Mouse (Mus musculus) ES-Bruce4 (cell line): ENCODE measurements around the gene Egfem1. TPM values are rescaled to one million over a fixed set of nuclear protein-coding genes. Genes with fewer than 3 reads are reported as not detected.

ENCODE experiments used
- H3K27ac ChIP-seq: 2 replicates; pipeline ENCODE4 v1.5.1; 2012; ENCODE audit warnings: low read length, inconsistent platforms; ENCODE audit not compliant: insufficient read depth
- H3K27me3 ChIP-seq: 2 replicates; pipeline ENCODE4 v1.6.1; 2012; ENCODE audit warnings: mild to moderate bottlenecking, low read length, inconsistent platforms; ENCODE audit not compliant: control insufficient read depth, poor library complexity, insufficient read depth, severe bottlenecking
- H3K36me3 ChIP-seq: 2 replicates; pipeline ENCODE4 v1.6.1; 2012; ENCODE audit warnings: inconsistent platforms, mild to moderate bottlenecking, low read length, moderate library complexity; ENCODE audit not compliant: control insufficient read depth, poor library complexity, insufficient read depth, severe bottlenecking
- H3K4me1 ChIP-seq: one replicate; pipeline ENCODE4 v1.8.1; 2011; ENCODE audit warnings: low read length; ENCODE audit not compliant: control insufficient read depth, insufficient read depth
- H3K4me3 ChIP-seq: 2 replicates; pipeline ENCODE4 v1.5.1; 2011; ENCODE audit warnings: low read depth, mild to moderate bottlenecking, low read length
- H3K9ac ChIP-seq: 2 replicates; pipeline ENCODE4 v1.6.1; 2012; ENCODE audit warnings: low read depth, mild to moderate bottlenecking, inconsistent platforms; ENCODE audit not compliant: poor library complexity, severe bottlenecking
- H3K9me3 ChIP-seq: replicated peaks from 2 replicates; pipeline ENCODE4 v1.6.1; 2012; ENCODE audit warnings: mild to moderate bottlenecking, low read length, inconsistent platforms; ENCODE audit not compliant: control insufficient read depth, poor library complexity, insufficient read depth, severe bottlenecking
- CTCF ChIP-seq: IDR thresholded peaks from one replicate; pipeline ENCODE4 v1.8.1; 2011; ENCODE audit warnings: low read depth, low read length
- EP300 ChIP-seq: IDR thresholded peaks from 2 replicates; pipeline ENCODE4 v1.6.1; 2011; ENCODE audit warnings: low read depth, low read length; ENCODE audit not compliant: insufficient read depth
- POLR2A ChIP-seq: IDR thresholded peaks from one replicate; pipeline ENCODE4 v1.8.1; 2011; ENCODE audit warnings: low read length; ENCODE audit not compliant: insufficient read depth
- polyA plus RNA-seq: library from polyadenylated mRNA; stranded (reverse); fragments of >200 nt; gene quantifications from 2 replicates; pipeline ENCODE4 v1.2.4, GENCODE M21; 2011; ENCODE audit warnings: low read depth; ENCODE audit not compliant: missing spikeins, insufficient read depth, insufficient read length

The Egfem1 gene
- polyA plus RNA-seq, 1 experiment, result not detected

- H3K4me1 ChIP-seq, result no peaks in the 10 kb centered on the region
- no peaks in the 10 kb centered on the region for H3K27me3 ChIP-seq
- no peak overlapping the region for H3K9ac ChIP-seq
- no peak overlapping the region for H3K4me3 ChIP-seq
- no peak overlapping the region for H3K27ac ChIP-seq
- H3K9me3 ChIP-seq, result no peaks in the 10 kb centered on the region
- TF ChIP-seq EP300 (no peak), CTCF (no peak), POLR2A (no peak)
- H3K36me3 ChIP-seq, result no peaks in the 10 kb centered on the region
Observed at GRCm38 (mm10) chr3:29229712-29230111, 147.9 kb downstream of the Egfem1 start.

GRCm38 (mm10) chr3:29235477-29235876 is 153.7 kb downstream of the Egfem1 start:
- Histone ChIP-seq H3K27me3 (no peaks in the 10 kb centered on the region), H3K9me3 (no peaks in the 10 kb centered on the region), H3K9ac (no peak overlapping the region), H3K36me3 (no peaks in the 10 kb centered on the region), H3K27ac (no peak overlapping the region), H3K4me3 (no peak overlapping the region), H3K4me1 (no peaks in the 10 kb centered on the region)
- no peak for TF ChIP-seq EP300
- no peak for TF ChIP-seq POLR2A
- TF ChIP-seq CTCF, result no peak

- no peaks in the 10 kb centered on the region for H3K4me1 ChIP-seq
- H3K27me3 ChIP-seq, result no peaks in the 10 kb centered on the region
- no peak overlapping the region for H3K27ac ChIP-seq
- no peak overlapping the region for H3K4me3 ChIP-seq
- no peaks in the 10 kb centered on the region for H3K36me3 ChIP-seq
- TF ChIP-seq CTCF (no peak), POLR2A (no peak), EP300 (no peak)
- H3K9me3 ChIP-seq, result no peaks in the 10 kb centered on the region
- no peak overlapping the region for H3K9ac ChIP-seq
Observed at GRCm38 (mm10) chr3:29236517-29236916, 154.7 kb downstream of the Egfem1 start.

GRCm38 (mm10) chr3:29243600-29243999 is 161.8 kb downstream of the Egfem1 start:
- TF ChIP-seq EP300 (no peak), CTCF (no peak), POLR2A (no peak)
- Histone ChIP-seq H3K27ac (no peak overlapping the region), H3K4me1 (no peaks in the 10 kb centered on the region)

GRCm38 (mm10) chr3:29291633-29292032 is 209.8 kb downstream of the Egfem1 start:
- Histone ChIP-seq H3K4me3 (no peak overlapping the region), H3K4me1 (no peaks in the 10 kb centered on the region), H3K9ac (no peak overlapping the region), H3K9me3 (no peaks in the 10 kb centered on the region), H3K27me3 (no peaks in the 10 kb centered on the region), H3K36me3 (no peaks in the 10 kb centered on the region), H3K27ac (no peak overlapping the region)
- TF ChIP-seq EP300, result no peak
- no peak for TF ChIP-seq CTCF
- no peak for TF ChIP-seq POLR2A

More at GRCm38 (mm10) chr3:29243600-29243999, 161.8 kb downstream of the Egfem1 start:
- no peaks in the 10 kb centered on the region for H3K27me3 ChIP-seq
- no peak overlapping the region for H3K4me3 ChIP-seq
- H3K9me3 ChIP-seq, result no peaks in the 10 kb centered on the region
- no peak overlapping the region for H3K9ac ChIP-seq
- no peaks in the 10 kb centered on the region for H3K36me3 ChIP-seq

- no peaks in the 10 kb centered on the region for H3K27me3 ChIP-seq
- no peak overlapping the region for H3K27ac ChIP-seq
- no peak for TF ChIP-seq EP300
- no peak for TF ChIP-seq CTCF
- TF ChIP-seq POLR2A, result no peak
- H3K36me3 ChIP-seq, result no peaks in the 10 kb centered on the region
- no peaks in the 10 kb centered on the region for H3K4me1 ChIP-seq
- no peaks in the 10 kb centered on the region for H3K9me3 ChIP-seq
- no peak overlapping the region for H3K4me3 ChIP-seq
- no peak overlapping the region for H3K9ac ChIP-seq
Observed at GRCm38 (mm10) chr3:29292251-29292650, 210.4 kb downstream of the Egfem1 start.
